Mouse (Mus musculus) intestine, postnatal 0 days (tissue): ENCODE measurements around the gene Cdk13. TPM values are rescaled to one million over a fixed set of nuclear protein-coding genes. Genes with fewer than 3 reads are reported as not detected.

ENCODE experiments used
- ATAC-seq: fragments of 200-750 bp; cut with Nextera tagmentation; 2 replicates; pipeline ENCODE4 v1.8.0; 2017; ENCODE audit warnings: mild to moderate bottlenecking, moderate TSS enrichment, moderate library complexity
- H3K27ac ChIP-seq: fragments of 300-500 bp; sonication (generic); 2 replicates; pipeline ENCODE4 v1.5.1; 2014; ENCODE audit warnings: mild to moderate bottlenecking, low read depth, low read length, moderate library complexity
- H3K27me3 ChIP-seq: fragments of 300-500 bp; sonication (generic); replicated peaks from 2 replicates; pipeline ENCODE4 v1.6.1; 2014; ENCODE audit warnings: low read length, mixed read lengths; ENCODE audit not compliant: control insufficient read depth, insufficient read depth
- H3K36me3 ChIP-seq: fragments of 300-500 bp; sonication (generic); 2 replicates; pipeline ENCODE4 v1.6.1; 2014; ENCODE audit warnings: mild to moderate bottlenecking, moderate library complexity; ENCODE audit not compliant: control insufficient read depth, insufficient read depth
- H3K4me1 ChIP-seq: fragments of 300-500 bp; sonication (generic); replicated peaks from 2 replicates; pipeline ENCODE4 v1.6.1; 2014; ENCODE audit warnings: antibody characterized with exemption, low read length, mixed read lengths; ENCODE audit not compliant: control insufficient read depth, insufficient read depth
- H3K4me2 ChIP-seq: fragments of 300-500 bp; sonication (generic); replicated peaks from 2 replicates; pipeline ENCODE4 v1.6.1; 2014; ENCODE audit warnings: low read depth, mild to moderate bottlenecking, moderate library complexity
- H3K4me3 ChIP-seq: fragments of 300-500 bp; sonication (generic); 2 replicates; pipeline ENCODE4 v1.5.1; 2014; ENCODE audit warnings: low read depth, low read length
- H3K9ac ChIP-seq: fragments of 300-500 bp; sonication (generic); 2 replicates; pipeline ENCODE4 v1.6.1; 2014; ENCODE audit warnings: mild to moderate bottlenecking, low read depth, low read length
- H3K9me3 ChIP-seq: fragments of 300-500 bp; sonication (generic); 2 replicates; pipeline ENCODE4 v1.6.1; 2016; ENCODE audit warnings: mixed run types; ENCODE audit not compliant: control insufficient read depth
- CTCF ChIP-seq: sonication (generic); IDR thresholded peaks from 2 replicates; pipeline ENCODE4 v1.5.1; 2016; ENCODE audit warnings: low read depth, mild to moderate bottlenecking, control low read depth, antibody characterized with exemption, moderate library complexity
- whole genome bisulfite sequencing: fragments of 180-500 bp; shearing (Covaris S2); extraction: QIAGEN DNeasy Blood & Tissue Kit; methylation state at CpG from one replicate; pipeline ENCODE4 v1.1.7; 2014; 5-methylcytosine and 5-hydroxymethylcytosine counted together
- polyA plus RNA-seq: library from polyadenylated mRNA; unstranded; fragments of >200 nt; fragmentation: Nextera tagmentation; extraction: Ambion mirVana; gene quantifications from 2 replicates; pipeline ENCODE4 v1.2.1, GENCODE M21; 2015

Gene Cdk13
- 10.7 and 14.0 TPM in 2 replicates for polyA plus RNA-seq

DNA sequence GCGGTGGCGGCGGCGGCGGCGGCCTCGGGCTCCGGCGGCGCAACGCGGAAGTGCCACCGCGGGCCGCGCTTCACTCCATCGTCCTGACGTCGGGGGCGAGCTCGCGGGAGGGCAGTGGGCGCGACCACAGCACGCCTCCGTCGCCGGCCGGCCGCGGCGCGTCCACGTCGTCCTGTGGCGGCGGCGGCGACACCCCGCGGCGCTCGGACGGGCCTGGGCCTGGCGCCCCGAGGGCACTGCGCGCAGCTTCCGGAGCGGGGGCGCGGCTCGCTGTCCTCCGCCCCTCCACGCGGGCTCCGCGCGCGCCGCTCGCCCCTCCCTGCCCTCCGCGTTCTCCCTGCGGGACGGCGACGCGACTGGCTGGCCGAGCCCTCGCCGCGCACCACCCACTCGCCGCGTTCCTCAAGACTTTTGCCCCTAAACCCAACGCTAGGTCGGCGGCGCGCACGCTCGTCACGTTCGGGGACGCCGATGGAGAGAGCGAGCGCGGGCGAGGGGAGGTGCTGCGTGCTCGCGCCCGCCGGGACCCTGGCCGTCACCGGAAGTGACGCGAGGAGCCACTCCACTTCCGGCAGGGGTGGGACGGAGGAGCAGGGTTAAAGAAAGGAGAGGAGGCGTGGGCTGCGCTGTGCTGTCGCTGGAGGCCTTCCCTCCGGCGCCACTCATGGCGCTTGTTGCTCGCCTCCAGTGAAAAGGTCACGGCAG lies at the start of gene Cdk13:
TSS of gene Cdk13 (minus strand) at position 189 of the 705 bp plus-strand sequence.
- WGBS, result under 1% methylated on average over 91 of the region's 110 CpGs
- Histone ChIP-seq H3K4me3 (peak within 1 kb of the TSS; percentile 99), H3K27me3 (no peaks in the 10 kb centered on the region), H3K9me3 (no peaks in the 10 kb centered on the region), H3K4me1 (peaks cover 3% of the 10 kb centered on the region; the same call in 1 of the 2 replicates), H3K27ac (peak within 1 kb of the TSS; percentile 99), H3K9ac (peak within 1 kb of the TSS; percentile 97), H3K4me2 (peak within 1 kb of the TSS; percentile 81), H3K36me3 (no peaks in the 10 kb centered on the region)
- TF ChIP-seq CTCF, result no peak
- peak; percentile 94 for ATAC-seq

DNA sequence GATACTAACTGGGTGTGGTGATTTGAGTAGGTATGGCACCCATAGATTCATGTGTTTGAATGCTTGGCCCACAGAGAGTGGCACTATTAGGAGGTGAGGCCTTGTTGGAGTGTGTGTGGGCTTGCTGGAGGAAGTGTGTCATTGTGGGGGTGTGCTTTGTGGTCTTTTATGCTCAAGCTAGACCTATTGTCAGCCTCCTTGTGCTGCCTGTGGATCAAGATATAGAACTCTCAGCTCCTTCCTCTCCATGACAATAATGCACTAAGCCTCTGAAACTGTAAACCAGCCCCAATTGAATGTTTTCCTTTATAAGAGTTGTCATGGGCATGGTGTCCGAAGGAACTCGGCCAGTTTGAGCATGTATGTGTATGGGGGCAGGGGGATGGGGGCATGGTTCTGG lies 38.4 kb upstream of the Cdk13 start:
- TF ChIP-seq CTCF, result no peak
- Histone ChIP-seq H3K9ac (no peak overlapping the region), H3K9me3 (no peaks in the 10 kb centered on the region), H3K27ac (no peak overlapping the region), H3K4me3 (no peak overlapping the region), H3K27me3 (no peaks in the 10 kb centered on the region), H3K4me1 (no peaks in the 10 kb centered on the region), H3K36me3 (no peaks in the 10 kb centered on the region), H3K4me2 (no peak overlapping the region)
- WGBS, result 96% methylated on average over 2 of the region's 2 CpGs
- no peak for ATAC-seq

DNA sequence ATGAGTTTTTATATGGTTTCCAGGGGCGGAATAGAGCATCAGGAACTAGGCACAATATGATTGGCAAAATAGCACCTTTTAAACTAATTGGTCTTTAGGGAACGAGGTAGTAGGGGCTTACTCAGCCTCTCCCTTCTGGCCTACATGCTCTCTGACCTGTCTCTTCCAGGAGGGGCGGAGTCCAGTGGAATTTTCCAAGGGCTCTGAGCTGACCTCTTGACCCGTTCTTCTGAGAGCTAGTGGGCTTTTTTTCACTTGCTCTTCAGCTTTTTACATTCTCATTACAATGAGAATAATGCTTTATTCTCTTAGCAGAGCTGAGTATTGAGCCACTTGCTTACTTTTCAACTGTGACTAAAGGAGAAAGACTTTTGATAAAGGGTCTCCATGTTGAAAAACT lies 37.9 kb upstream of the Cdk13 start:
- H3K27me3 ChIP-seq, result no peaks in the 10 kb centered on the region
- H3K4me1 ChIP-seq, result 0 out of 2 replicates have a peak, but pooled peaks cover 4% of the 10 kb centered on the region
- ATAC-seq, result no peak
- no peak for TF ChIP-seq CTCF
- H3K36me3 ChIP-seq, result no peaks in the 10 kb centered on the region
- H3K9me3 ChIP-seq, result no peaks in the 10 kb centered on the region
- H3K4me3 ChIP-seq, result no peak overlapping the region
- no peak overlapping the region for H3K4me2 ChIP-seq
- 65% methylated on average over 4 of the region's 4 CpGs for WGBS
- H3K27ac ChIP-seq, result no peak overlapping the region
- H3K9ac ChIP-seq, result no peak overlapping the region

DNA sequence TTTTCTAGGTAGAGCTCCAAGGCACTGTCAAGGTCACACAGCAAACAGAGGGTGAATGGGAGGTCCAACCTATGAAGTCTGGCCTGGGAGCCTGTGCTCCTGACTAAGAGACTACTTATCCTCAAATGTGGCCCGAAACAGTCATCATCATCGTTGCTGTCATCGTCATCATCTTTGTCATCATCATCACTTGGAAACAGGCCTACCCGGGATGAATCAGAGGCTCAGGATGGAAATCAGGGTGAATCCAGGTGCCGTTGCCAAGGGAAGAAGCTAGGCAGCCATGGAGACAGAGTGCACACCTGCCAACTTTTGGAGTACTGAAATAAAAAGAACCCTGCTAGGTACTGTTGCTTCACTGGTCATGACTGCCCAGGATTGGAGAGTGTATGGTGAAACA lies 34.2 kb upstream of the Cdk13 start:
- H3K27me3 ChIP-seq, result no peaks in the 10 kb centered on the region
- H3K4me2 ChIP-seq, result no peak overlapping the region
- no peaks in the 10 kb centered on the region for H3K36me3 ChIP-seq
- H3K9ac ChIP-seq, result no peak overlapping the region
- no peak for TF ChIP-seq CTCF
- WGBS, result 85% methylated on average over 5 of the region's 5 CpGs
- no peaks in the 10 kb centered on the region for H3K9me3 ChIP-seq
- no peak overlapping the region for H3K27ac ChIP-seq
- ATAC-seq, result no peak
- H3K4me3 ChIP-seq, result no peak overlapping the region
- H3K4me1 ChIP-seq, result 0 out of 2 replicates have a peak, but pooled peaks cover 4% of the 10 kb centered on the region

DNA sequence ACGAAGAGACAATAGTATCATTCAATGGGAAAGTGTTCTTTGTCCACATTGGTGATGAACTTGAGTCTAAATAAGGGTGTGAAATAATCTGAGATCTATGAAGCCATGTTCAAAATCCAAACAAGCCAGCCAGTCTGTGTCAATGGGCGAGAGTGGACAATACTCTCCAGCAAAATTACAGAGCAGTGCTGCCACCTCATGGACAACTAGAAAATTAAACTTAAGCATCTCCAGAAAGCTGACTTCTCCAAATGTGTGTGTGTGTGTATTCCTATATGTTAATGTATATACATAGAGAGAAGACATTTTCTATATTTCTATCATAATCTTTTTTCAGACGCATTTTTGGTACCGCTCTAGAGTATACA lies 33.6 kb upstream of the Cdk13 start:
- Histone ChIP-seq H3K4me3 (no peak overlapping the region), H3K9me3 (no peaks in the 10 kb centered on the region)
- peak; percentile 78 for TF ChIP-seq CTCF

DNA sequence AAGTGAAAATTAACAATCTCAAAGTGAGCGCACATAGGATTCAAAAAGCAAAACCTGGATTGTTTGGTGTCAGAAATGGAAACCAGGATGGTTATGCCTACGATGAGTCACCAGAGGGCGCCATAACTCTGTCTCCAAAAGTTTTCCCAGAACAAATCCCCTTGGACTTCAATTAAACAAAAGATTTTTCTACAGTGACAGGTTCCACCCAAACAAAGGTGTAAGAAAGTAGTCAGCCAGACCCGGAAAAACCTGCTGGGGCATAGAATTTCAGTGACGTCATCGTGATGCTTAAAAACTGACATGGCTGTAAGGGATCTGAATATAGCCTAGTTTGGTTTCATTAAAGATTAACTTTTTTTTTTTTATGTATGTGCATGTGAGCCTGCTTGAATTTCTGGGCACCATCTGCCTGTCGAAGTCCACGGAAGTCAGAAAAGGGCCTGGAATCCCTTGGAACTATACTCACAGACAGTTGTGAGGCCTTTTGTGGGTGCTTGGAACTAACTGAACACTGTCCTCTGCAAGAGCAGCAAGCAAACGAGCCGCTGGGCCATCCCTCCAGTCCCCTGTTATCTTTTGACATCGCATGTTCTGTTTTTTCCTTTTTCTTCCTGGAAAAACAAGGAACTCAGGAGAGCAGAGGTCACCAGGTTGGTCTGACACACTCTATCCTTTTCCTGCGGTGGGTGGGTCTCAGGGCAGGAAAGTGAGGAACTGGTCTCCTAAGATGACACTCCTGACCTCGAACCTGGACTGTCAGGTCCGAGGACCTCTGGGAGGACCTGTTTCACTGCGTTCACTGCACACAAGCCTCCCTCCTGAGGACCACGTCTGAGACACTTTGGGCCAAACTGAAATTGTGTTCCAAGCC lies 33.0 kb upstream of the Cdk13 start:
- Histone ChIP-seq H3K4me3 (no peak overlapping the region), H3K4me1 (0 out of 2 replicates have a peak, but pooled peaks cover 4% of the 10 kb centered on the region), H3K27ac (no peak overlapping the region), H3K36me3 (no peaks in the 10 kb centered on the region), H3K9me3 (no peaks in the 10 kb centered on the region), H3K9ac (no peak overlapping the region), H3K4me2 (peak overlapping the region; percentile 31; the same call in 1 of the 2 replicates), H3K27me3 (no peaks in the 10 kb centered on the region)
- peak; percentile 83 for TF ChIP-seq CTCF
- ATAC-seq, result peak; percentile 63
- WGBS, result 29% methylated on average over 16 of the region's 16 CpGs

More for the DNA sequence above, 33.6 kb upstream of the Cdk13 start:
- peak; percentile 53; the same call in 1 of the 2 replicates for ATAC-seq
- Histone ChIP-seq H3K4me1 (0 out of 2 replicates have a peak, but pooled peaks cover 4% of the 10 kb centered on the region), H3K27ac (no peak overlapping the region), H3K4me2 (no peak overlapping the region; the same call in 1 of the 2 replicates), H3K27me3 (no peaks in the 10 kb centered on the region), H3K9ac (no peak overlapping the region), H3K36me3 (no peaks in the 10 kb centered on the region)
- 35% methylated on average over 4 of the region's 4 CpGs for WGBS
